Mouse (Mus musculus) forebrain, embryonic 14.5 days (tissue): ENCODE results near the gene Aff1. TPM values are rescaled to one million over a fixed set of nuclear protein-coding genes. Genes with fewer than 3 reads are reported as not detected.

ENCODE experiments used
- ATAC-seq: fragments of 200-750 bp; cut with Nextera tagmentation; 2 replicates; pipeline ENCODE4 v1.8.0; 2017; ENCODE audit warnings: mild to moderate bottlenecking, moderate library complexity
- DNase-seq: peaks from one replicate; pipeline ENCODE4 v3.0.0-alpha.2; 2015; ENCODE audit warnings: low spot score
- H3K27ac ChIP-seq: fragments of 300-500 bp; sonication (generic); 2 replicates; pipeline ENCODE4 v1.5.1; 2014; ENCODE audit warnings: low read depth, mild to moderate bottlenecking, control low read depth, low read length, moderate library complexity
- H3K27me3 ChIP-seq: fragments of 300-500 bp; sonication (generic); replicated peaks from 2 replicates; pipeline ENCODE4 v1.6.1; 2014; ENCODE audit warnings: low read length, control low read depth, mixed read lengths; ENCODE audit not compliant: control insufficient read depth, insufficient read depth
- H3K36me3 ChIP-seq: fragments of 300-500 bp; sonication (generic); 2 replicates; pipeline ENCODE4 v1.6.1; 2014; ENCODE audit warnings: low read length, control low read depth; ENCODE audit not compliant: control insufficient read depth, insufficient read depth
- H3K4me1 ChIP-seq: fragments of 300-500 bp; sonication (generic); 2 replicates; pipeline ENCODE4 v1.6.1; 2014; ENCODE audit warnings: antibody characterized with exemption, low read length, control low read depth; ENCODE audit not compliant: control insufficient read depth, insufficient read depth
- H3K4me2 ChIP-seq: fragments of 300-500 bp; sonication (generic); 2 replicates; pipeline ENCODE4 v1.6.1; 2014; ENCODE audit warnings: mild to moderate bottlenecking, control low read depth, low read length
- H3K4me3 ChIP-seq: fragments of 300-500 bp; sonication (generic); 2 replicates; pipeline ENCODE4 v1.5.1; 2014; ENCODE audit warnings: low read depth, low read length, control low read depth
- H3K9ac ChIP-seq: fragments of 300-500 bp; sonication (generic); 2 replicates; pipeline ENCODE4 v1.6.1; 2014; ENCODE audit warnings: mild to moderate bottlenecking, low read length, control low read depth, moderate library complexity
- H3K9me3 ChIP-seq: fragments of 300-500 bp; sonication (generic); replicated peaks from 2 replicates; pipeline ENCODE4 v1.6.1; 2016; ENCODE audit warnings: low read length, control low read depth, mixed read lengths; ENCODE audit not compliant: control insufficient read depth
- WGBS: fragments of 180-500 bp; shearing (Covaris S2); extraction: QIAGEN DNeasy Blood & Tissue Kit; methylation state at CpG from one replicate; pipeline ENCODE4 v1.1.7; 2014; 5-methylcytosine and 5-hydroxymethylcytosine counted together
- polyA plus RNA-seq: library from polyadenylated mRNA; unstranded; fragments of >200 nt; fragmentation: Nextera tagmentation; extraction: Ambion mirVana; gene quantifications from 2 replicates; pipeline ENCODE4 v1.2.1, GENCODE M21; 2014

Gene Aff1
- polyA plus RNA-seq, 1 experiment from 2014 or later = 1.5 TPM

DNA sequence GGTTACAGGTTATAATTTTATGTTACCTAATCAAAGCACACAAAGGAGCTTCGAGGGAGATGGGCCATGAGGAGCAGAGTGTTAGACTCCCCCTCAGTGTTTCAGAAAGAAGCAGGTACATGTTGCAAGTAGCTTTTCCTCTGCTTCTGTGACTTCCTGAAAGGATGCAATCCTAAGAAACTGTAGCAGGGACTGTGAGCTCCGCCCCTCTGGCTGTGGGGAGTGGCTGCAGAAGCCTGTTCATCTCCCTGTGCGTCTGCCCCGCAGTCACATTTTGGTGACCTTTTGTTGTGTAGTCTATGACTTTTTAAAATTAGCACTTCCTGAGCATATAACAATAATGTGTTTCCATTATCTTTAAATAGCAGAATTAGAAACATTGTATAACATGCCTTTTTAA is 73.2 kb downstream of the Aff1 start:
- ATAC-seq (no peak), DNase-seq (no peak)
- H3K27me3 ChIP-seq = no peaks in the 10 kb centered on the region
- no peak overlapping the region for H3K27ac ChIP-seq
- H3K9me3 ChIP-seq = no peaks in the 10 kb centered on the region
- no peak overlapping the region for H3K4me2 ChIP-seq
- H3K4me3 ChIP-seq = no peak overlapping the region
- H3K9ac ChIP-seq = no peak overlapping the region
- WGBS = 94% methylated on average over 4 of the region's 4 CpGs
- H3K4me1 ChIP-seq = peaks cover 4% of the 10 kb centered on the region
- H3K36me3 ChIP-seq = no peaks in the 10 kb centered on the region

DNA sequence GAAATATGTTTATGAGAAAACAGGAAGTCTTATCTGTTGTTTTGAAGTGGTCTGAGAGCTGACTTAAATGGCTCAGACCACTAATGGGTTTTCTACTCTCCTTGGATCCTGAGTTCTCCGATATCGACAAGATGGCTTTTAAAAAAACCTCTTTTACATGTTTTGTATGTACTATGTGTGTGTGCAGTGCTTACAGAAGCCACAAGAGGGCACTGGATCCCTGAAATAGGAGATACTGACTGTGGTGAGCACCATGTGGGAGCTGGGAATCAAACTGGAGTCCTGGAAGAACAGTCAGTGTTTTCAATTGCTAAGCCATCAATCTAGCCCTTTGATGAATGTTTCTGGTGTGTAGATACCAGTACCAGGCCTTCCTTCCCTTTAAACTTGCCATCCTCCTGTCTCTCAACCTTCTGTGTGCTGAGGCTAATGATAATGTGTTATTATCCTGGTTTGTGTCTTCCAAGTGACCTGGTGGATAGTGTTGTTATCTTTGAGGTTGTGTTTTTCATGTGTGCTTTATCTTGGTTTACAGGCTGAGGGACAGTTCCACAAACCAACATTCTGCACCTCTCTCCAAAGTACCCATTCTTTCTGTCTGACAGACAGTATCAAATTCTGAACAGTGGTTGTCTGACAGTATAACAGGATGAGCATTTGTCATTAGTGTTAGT is 73.7 kb downstream of the Aff1 start:
- Histone ChIP-seq H3K36me3 (no peaks in the 10 kb centered on the region), H3K4me3 (no peak overlapping the region), H3K4me1 (no peaks in the 10 kb centered on the region; the same call in 1 of the 2 replicates), H3K4me2 (no peak overlapping the region), H3K9ac (no peak overlapping the region), H3K9me3 (no peaks in the 10 kb centered on the region), H3K27ac (no peak overlapping the region), H3K27me3 (no peaks in the 10 kb centered on the region)
- 94% methylated on average over 2 of the region's 2 CpGs for WGBS
- DNase-seq = no peak
- ATAC-seq = no peak

DNA sequence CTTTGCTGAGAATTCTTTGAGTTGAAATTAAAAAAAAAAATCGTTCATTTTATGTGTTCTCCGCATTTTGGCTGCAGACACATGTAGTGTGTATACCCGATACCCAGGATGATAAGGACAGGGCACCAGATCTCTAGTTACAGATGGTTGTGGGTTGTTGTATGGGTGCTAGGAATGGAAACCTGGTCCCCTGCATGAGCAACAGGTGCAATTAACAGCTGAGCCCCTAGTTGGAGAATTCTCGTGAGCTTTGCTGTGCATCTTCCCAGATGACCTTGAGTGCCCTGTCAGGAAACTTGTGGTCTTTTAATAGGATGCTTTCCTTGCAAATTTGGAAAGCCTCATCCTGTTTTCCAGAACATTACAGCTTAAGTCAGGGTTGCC is 74.2 kb downstream of the Aff1 start:
- Histone ChIP-seq H3K4me1 (0 out of 2 replicates have a peak, but pooled peaks cover 2% of the 10 kb centered on the region), H3K27me3 (no peaks in the 10 kb centered on the region), H3K27ac (no peak overlapping the region), H3K9ac (no peak overlapping the region), H3K4me3 (no peak overlapping the region), H3K4me2 (no peak overlapping the region), H3K9me3 (no peaks in the 10 kb centered on the region), H3K36me3 (no peaks in the 10 kb centered on the region)
- ATAC-seq (no peak), DNase-seq (no peak)
- WGBS = 96% methylated on average over 4 of the region's 4 CpGs

DNA sequence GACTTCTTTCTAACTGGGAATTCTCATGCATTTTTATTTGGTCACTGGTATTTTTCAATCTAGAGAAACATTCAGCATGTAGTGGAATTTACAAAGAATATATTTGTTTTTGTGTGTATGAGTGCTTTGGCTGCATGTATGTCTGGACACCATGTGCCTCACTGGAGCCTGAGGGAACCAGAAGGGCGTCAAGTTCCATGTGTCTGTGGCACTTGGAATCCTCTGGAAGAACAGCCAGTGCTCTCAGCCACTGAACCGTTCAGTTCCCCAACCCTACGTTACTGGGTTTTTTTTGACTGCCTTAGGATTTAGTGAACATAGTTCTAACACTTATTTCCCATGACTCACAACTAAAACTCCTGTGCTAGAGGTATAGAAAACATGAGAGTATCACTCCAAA is 76.8 kb downstream of the Aff1 start:
- H3K9me3 ChIP-seq = no peaks in the 10 kb centered on the region
- H3K4me2 ChIP-seq = no peak overlapping the region
- no peak overlapping the region for H3K27ac ChIP-seq
- ATAC-seq (no peak), DNase-seq (no peak)
- peaks cover 15% of the 10 kb centered on the region for H3K4me1 ChIP-seq
- no peak overlapping the region for H3K4me3 ChIP-seq
- no peaks in the 10 kb centered on the region for H3K36me3 ChIP-seq
- 92% methylated on average over 3 of the region's 3 CpGs for WGBS
- no peak overlapping the region for H3K9ac ChIP-seq
- H3K27me3 ChIP-seq = no peaks in the 10 kb centered on the region

GRCm38 (mm10) chr5:103769701-103770100 is 77.5 kb downstream of the Aff1 start:
- H3K36me3 ChIP-seq = no peaks in the 10 kb centered on the region
- H3K4me2 ChIP-seq = no peak overlapping the region
- H3K27ac ChIP-seq = no peak overlapping the region
- no peak for ATAC-seq
- WGBS = 96% methylated on average over 9 of the region's 9 CpGs
- H3K9me3 ChIP-seq = no peaks in the 10 kb centered on the region
- DNase-seq = no peak
- no peaks in the 10 kb centered on the region for H3K27me3 ChIP-seq
- peaks cover 15% of the 10 kb centered on the region for H3K4me1 ChIP-seq
- no peak overlapping the region for H3K9ac ChIP-seq
- no peak overlapping the region for H3K4me3 ChIP-seq

GRCm38 (mm10) chr5:103770447-103771222 is 78.5 kb downstream of the Aff1 start:
- no peak for ATAC-seq
- no peaks in the 10 kb centered on the region for H3K9me3 ChIP-seq
- 84% methylated on average over 6 of the region's 6 CpGs for WGBS

GRCm38 (mm10) chr5:103771380-103771779 is 79.2 kb downstream of the Aff1 start:
- Histone ChIP-seq H3K4me1 (peaks cover 15% of the 10 kb centered on the region), H3K36me3 (no peaks in the 10 kb centered on the region), H3K27ac (no peak overlapping the region), H3K9me3 (no peaks in the 10 kb centered on the region), H3K27me3 (no peaks in the 10 kb centered on the region), H3K9ac (no peak overlapping the region), H3K4me2 (no peak overlapping the region), H3K4me3 (no peak overlapping the region)
- no peak for DNase-seq
- ATAC-seq = no peak
- WGBS = 29% methylated on average over 6 of the region's 6 CpGs

More at GRCm38 (mm10) chr5:103770447-103771222, 78.5 kb downstream of the Aff1 start:
- Histone ChIP-seq H3K36me3 (no peaks in the 10 kb centered on the region), H3K4me1 (peaks cover 15% of the 10 kb centered on the region), H3K27ac (no peak overlapping the region), H3K9ac (no peak overlapping the region), H3K4me2 (no peak overlapping the region), H3K27me3 (no peaks in the 10 kb centered on the region), H3K4me3 (no peak overlapping the region)
- DNase-seq = no peak

GRCm38 (mm10) chr5:103772252-103772651 is 80.1 kb downstream of the Aff1 start:
- Histone ChIP-seq H3K9me3 (no peaks in the 10 kb centered on the region), H3K4me1 (peaks cover 15% of the 10 kb centered on the region), H3K27me3 (no peaks in the 10 kb centered on the region), H3K4me3 (no peak overlapping the region), H3K27ac (peak overlapping the region; percentile 75; the same call in 1 of the 2 replicates), H3K36me3 (no peaks in the 10 kb centered on the region), H3K4me2 (peak overlapping the region; percentile 44), H3K9ac (peak overlapping the region; percentile 41; the same call in 1 of the 2 replicates)
- DNase-seq (peak; percentile 56), ATAC-seq (peak; percentile 29)
- WGBS = 2% methylated on average over 4 of the region's 4 CpGs

DNA sequence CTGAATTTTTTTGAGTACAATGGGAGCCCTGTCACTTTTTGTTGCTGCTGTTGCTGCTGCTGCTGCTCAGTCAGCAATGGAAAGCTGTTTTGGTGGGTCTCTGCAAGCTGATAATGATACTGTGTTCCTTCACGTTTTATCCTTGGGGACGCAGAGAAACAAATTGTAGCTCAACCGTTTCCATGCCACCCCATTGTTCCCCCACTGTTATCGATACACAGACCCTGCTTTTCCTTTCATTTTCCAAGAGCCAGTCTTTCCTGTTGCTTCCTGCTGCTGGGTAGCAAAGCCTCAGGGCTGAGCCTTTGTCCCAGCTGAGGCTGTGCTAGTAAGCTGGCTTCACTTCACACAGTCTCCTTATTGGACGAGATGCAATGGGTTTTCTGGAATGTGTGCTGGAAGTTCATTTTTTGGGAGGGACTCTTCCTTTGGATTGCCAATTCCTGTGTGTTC is 81.0 kb downstream of the Aff1 start:
- Histone ChIP-seq H3K27ac (peak overlapping the region; percentile 75), H3K4me1 (peaks cover 22% of the 10 kb centered on the region), H3K36me3 (no peaks in the 10 kb centered on the region), H3K4me3 (peak overlapping the region; percentile 5; the same call in 1 of the 2 replicates), H3K9me3 (no peaks in the 10 kb centered on the region), H3K27me3 (no peaks in the 10 kb centered on the region), H3K9ac (peak overlapping the region; percentile 41; the same call in 1 of the 2 replicates), H3K4me2 (peak overlapping the region; percentile 44)
- WGBS = under 1% methylated on average over 5 of the region's 5 CpGs
- ATAC-seq (peak; percentile 78), DNase-seq (peak; percentile 83)
